Mouse (Mus musculus) bone marrow macrophage, adult 2 months (primary cell): ENCODE results near the gene Ltb4r1. TPM values are rescaled to one million over a fixed set of nuclear protein-coding genes. Genes with fewer than 3 reads are reported as not detected.

Experiments
- H3K27ac ChIP-seq: 2 replicates; pipeline ENCODE4 v1.5.1; 2012; ENCODE audit warnings: low read depth, low read length; ENCODE audit not compliant: insufficient read depth
- H3K4me1 ChIP-seq: 2 replicates; pipeline ENCODE4 v1.6.1; 2012; ENCODE audit warnings: low read length; ENCODE audit not compliant: control insufficient read depth, insufficient read depth
- H3K4me3 ChIP-seq: 2 replicates; pipeline ENCODE4 v1.5.1; 2012; ENCODE audit warnings: mild to moderate bottlenecking, low read length, moderate library complexity; ENCODE audit not compliant: insufficient read depth
- CTCF ChIP-seq: IDR thresholded peaks from 2 replicates; pipeline ENCODE4 v1.5.1; 2012; ENCODE audit warnings: low read depth, mild to moderate bottlenecking, low read length, moderate library complexity
- POLR2A ChIP-seq: IDR thresholded peaks from 2 replicates; pipeline ENCODE4 v1.6.1; 2012; ENCODE audit warnings: mild to moderate bottlenecking, low read depth, low read length, borderline replicate concordance
- polyA plus RNA-seq: library from polyadenylated mRNA; stranded (reverse); fragments of >200 nt; gene quantifications from 2 replicates; pipeline ENCODE4 v1.2.4, GENCODE M21; 2012; ENCODE audit not compliant: missing spikeins, insufficient read depth, insufficient read length

The Ltb4r1 gene
- polyA plus RNA-seq, 1 experiment, result 1.7 TPM

GRCm38 (mm10) chr14:55767519-55768414 lies 2.0 kb downstream of the Ltb4r1 start:
- TF ChIP-seq CTCF (no peak; the same call in 1 of the 2 replicates), POLR2A (no peak)
- peak overlapping the region; percentile 38 for H3K4me3 ChIP-seq
- peaks cover 37% of the 10 kb centered on the region for H3K4me1 ChIP-seq
- no peak overlapping the region for H3K27ac ChIP-seq

DNA sequence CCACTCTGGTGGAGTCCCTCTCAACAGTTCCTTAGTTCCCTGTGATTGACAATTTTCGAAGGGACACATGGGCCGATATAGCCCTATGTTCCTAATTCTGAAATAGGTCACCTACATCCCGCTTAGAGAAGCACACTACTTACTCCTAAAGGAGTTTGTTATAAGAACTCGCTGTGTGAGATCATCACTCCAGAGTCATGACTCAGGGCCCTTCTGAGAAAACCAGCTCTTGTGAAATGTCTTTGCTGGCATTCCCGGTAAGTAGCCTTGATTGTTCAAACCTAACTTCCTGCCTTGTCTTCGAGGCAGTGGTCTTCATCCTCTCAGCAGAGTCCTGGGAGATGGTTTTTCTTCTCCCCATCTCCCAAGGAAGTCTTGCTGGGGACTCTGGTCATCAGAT lies 2.8 kb downstream of the Ltb4r1 start:
- Histone ChIP-seq H3K4me3 (no peak overlapping the region), H3K4me1 (peaks cover 29% of the 10 kb centered on the region), H3K27ac (no peak overlapping the region)
- TF ChIP-seq CTCF (no peak), POLR2A (no peak)

DNA sequence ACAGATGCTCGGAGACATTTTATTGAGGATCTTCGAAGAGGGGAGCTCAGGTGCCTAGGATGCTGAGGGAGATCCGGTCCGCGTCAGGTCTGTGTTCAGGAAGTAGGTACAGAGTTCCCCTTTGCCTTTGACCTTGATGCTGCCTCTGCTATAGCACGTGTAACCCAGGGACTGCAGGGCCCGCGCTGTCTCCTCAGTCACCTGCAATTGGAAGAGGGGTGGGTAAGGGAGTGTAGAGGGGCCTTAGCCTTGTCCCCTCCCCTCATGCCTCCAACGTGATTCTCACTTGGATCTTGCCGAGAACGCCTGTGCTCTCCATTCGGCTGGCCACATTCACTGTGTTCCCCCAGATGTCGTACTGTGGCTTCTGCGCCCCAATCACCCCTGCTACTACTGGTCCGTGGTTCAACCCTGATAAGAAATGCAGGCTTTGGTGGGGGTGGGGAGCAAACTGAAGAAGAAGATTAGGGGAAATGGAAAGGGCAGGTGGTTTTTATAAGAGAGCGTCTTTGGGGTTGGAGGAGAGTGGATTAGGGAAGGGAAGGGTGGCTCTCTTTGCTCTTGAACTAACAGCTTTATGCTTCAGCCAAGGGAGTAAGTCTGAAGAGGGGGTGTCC lies 3.4 kb downstream of the Ltb4r1 start:
- peaks cover 22% of the 10 kb centered on the region for H3K4me1 ChIP-seq
- H3K27ac ChIP-seq, result no peak overlapping the region
- TF ChIP-seq CTCF (no peak), POLR2A (no peak)
- H3K4me3 ChIP-seq, result no peak overlapping the region

GRCm38 (mm10) chr14:55776711-55777110 lies 10.9 kb downstream of the Ltb4r1 start:
- Histone ChIP-seq H3K27ac (no peak overlapping the region), H3K4me3 (no peak overlapping the region), H3K4me1 (peaks cover 5% of the 10 kb centered on the region)
- TF ChIP-seq POLR2A (no peak), CTCF (no peak)

DNA sequence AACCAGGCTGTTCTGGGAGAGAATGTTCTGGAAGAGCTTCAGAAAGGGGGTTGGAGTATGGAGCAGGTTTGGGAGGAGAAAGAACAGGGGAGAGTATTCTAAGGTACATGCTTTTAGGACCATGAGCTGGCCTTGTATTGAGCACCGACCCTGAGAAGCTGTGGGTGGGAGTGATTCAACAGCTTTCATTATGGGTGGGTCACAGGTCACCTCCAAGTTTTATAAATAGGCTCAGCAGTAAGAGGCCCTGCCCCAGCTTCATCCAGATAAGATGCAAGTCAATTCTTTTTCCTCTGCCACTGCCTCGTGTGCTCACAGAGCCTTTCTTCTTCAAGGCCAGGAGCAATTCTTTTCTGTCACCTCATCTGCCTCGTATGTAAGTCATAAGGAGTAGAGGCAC lies 11.4 kb downstream of the Ltb4r1 start:
- Histone ChIP-seq H3K27ac (no peak overlapping the region), H3K4me3 (no peak overlapping the region), H3K4me1 (peaks cover 5% of the 10 kb centered on the region)
- TF ChIP-seq POLR2A, result no peak
- no peak for TF ChIP-seq CTCF

GRCm38 (mm10) chr14:55777806-55778205 lies 12.0 kb downstream of the Ltb4r1 start:
- H3K27ac ChIP-seq, result no peak overlapping the region
- no peak overlapping the region for H3K4me3 ChIP-seq
- peaks cover 5% of the 10 kb centered on the region for H3K4me1 ChIP-seq
- TF ChIP-seq POLR2A (no peak), CTCF (no peak)

DNA sequence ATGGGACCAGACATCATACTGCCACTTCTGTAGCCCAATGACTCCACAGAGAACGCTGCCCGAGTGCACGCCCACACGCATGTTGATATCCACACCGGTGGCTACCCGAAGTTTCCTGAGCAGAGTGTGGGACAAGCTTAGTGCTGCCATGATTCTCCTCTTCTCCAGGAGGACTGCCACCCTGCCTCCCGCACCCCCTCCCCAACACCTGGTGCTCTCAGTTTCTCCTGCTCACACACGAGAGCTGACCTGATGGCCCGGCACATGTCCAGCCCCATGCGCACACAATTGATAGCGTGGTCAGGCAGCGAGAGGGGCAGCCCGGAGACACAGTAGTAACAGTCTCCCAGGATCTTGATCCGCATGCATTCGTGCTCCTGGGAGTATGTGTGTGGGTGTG lies 12.9 kb downstream of the Ltb4r1 start:
- Histone ChIP-seq H3K27ac (no peak overlapping the region), H3K4me1 (peaks cover 5% of the 10 kb centered on the region), H3K4me3 (no peak overlapping the region)
- TF ChIP-seq CTCF (no peak), POLR2A (no peak)

GRCm38 (mm10) chr14:55779656-55780055 lies 13.9 kb downstream of the Ltb4r1 start:
- TF ChIP-seq POLR2A (no peak), CTCF (no peak)
- H3K4me3 ChIP-seq, result no peak overlapping the region
- H3K27ac ChIP-seq, result no peak overlapping the region
- H3K4me1 ChIP-seq, result peaks cover 5% of the 10 kb centered on the region

- TF ChIP-seq POLR2A, result no peak
- no peak overlapping the region for H3K4me3 ChIP-seq
Measured at GRCm38 (mm10) chr14:55780736-55781135, 15.0 kb downstream of the Ltb4r1 start.

GRCm38 (mm10) chr14:55781310-55781709 lies 15.5 kb downstream of the Ltb4r1 start:
- TF ChIP-seq CTCF (peak; percentile 96), POLR2A (no peak)
- H3K27ac ChIP-seq, result no peak overlapping the region
- peaks cover 5% of the 10 kb centered on the region for H3K4me1 ChIP-seq
- H3K4me3 ChIP-seq, result no peak overlapping the region

More at GRCm38 (mm10) chr14:55780736-55781135, 15.0 kb downstream of the Ltb4r1 start:
- H3K27ac ChIP-seq, result no peak overlapping the region
- H3K4me1 ChIP-seq, result peaks cover 5% of the 10 kb centered on the region
